Mouse (Mus musculus): ENCODE data around the gene Zfp1. TPM values are rescaled to one million over a fixed set of nuclear protein-coding genes. Genes with fewer than 3 reads are reported as not detected.

The Zfp1 gene
- polyA plus RNA-seq, 1 experiment from 2014 or later: 23.3 TPM

DNA sequence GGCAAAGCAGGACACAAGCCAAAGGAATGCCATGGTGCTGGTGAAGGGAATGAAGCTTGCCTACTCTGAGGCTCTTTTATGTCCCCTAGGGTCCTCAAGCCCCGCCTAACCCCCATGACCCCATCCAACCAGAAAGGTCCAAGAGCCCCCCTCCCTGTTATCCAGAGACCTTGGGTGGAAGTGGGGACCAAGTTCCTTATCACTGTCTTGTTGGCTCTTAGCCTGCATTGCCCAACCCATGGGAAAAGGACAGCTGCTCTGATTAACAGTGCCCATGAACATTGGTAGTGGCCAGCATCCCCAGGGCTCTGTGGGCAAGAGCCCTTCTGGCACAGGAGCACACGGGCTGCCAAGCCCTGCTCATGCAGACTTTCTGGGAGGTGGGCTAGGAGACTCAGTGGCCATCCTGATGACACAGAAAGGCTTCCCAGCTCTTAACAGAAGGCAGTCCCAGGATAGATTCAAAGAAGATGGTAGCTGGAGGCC is 47.8 kb downstream of the Zfp1 start, which contains the start of gene Ctrb1:
TSS of gene Ctrb1 (minus strand) at position 51 of the 486 bp plus-strand sequence.
- 92% methylated on average over 2 of the region's 2 CpGs for WGBS
- DNase-seq (ENCODE audit: low spot score) (no peak), ATAC-seq (ENCODE audit: insufficient number of reproducible peaks, low FRiP score, low TSS enrichment, low read depth) (no peak)
- Histone ChIP-seq H3K4me1 (ENCODE audit: control insufficient read depth, insufficient read depth, low read length) (0 out of 2 replicates have a peak, but pooled peaks cover 2% of the 10 kb centered on the region), H3K36me3 (ENCODE audit: control insufficient read depth, insufficient read depth, low read length) (no peaks in the 10 kb centered on the region), H3K9me3 (ENCODE audit: control insufficient read depth, low read length) (no peaks in the 10 kb centered on the region), H3K27ac (replicated peaks; ENCODE audit: low read depth, low read length) (no peak within 1 kb of the TSS), H3K4me3 (ENCODE audit: low read depth, low read length) (no peak within 1 kb of the TSS), H3K4me2 (ENCODE audit: low read depth, severe bottlenecking) (no peak within 1 kb of the TSS), H3K27me3 (ENCODE audit: control insufficient read depth, insufficient read depth, low read length) (no peaks in the 10 kb centered on the region), H3K9ac (ENCODE audit: low read length) (no peak within 1 kb of the TSS)

DNA sequence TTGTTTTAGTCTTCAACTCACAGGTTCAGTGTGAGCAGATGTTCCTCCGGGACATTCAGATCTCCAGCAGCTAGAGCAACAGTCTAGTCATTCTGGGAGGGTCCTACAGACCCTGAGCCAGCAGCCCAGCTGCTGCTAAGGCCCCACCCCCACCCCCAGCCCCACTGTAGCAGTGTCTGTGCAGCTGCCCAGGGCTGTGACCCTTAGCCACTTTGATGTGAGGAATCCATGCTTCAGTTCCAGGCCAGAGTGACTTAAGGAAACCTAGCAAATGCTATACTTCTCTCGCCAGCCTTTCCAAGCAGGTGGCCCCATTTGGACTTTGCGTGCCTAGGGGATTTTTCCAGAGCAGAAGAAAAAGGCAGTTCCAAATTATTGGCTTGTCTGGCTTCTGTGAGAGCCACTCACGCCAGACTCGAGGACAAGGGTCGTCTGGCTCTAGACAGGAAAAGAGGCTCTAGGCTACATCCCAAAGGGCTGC is 50.1 kb downstream of the Zfp1 start:
- peak; percentile 59; the same call in 1 of the 2 replicates for ATAC-seq (ENCODE audit: insufficient number of reproducible peaks, low FRiP score, low TSS enrichment, low read depth)

DNA sequence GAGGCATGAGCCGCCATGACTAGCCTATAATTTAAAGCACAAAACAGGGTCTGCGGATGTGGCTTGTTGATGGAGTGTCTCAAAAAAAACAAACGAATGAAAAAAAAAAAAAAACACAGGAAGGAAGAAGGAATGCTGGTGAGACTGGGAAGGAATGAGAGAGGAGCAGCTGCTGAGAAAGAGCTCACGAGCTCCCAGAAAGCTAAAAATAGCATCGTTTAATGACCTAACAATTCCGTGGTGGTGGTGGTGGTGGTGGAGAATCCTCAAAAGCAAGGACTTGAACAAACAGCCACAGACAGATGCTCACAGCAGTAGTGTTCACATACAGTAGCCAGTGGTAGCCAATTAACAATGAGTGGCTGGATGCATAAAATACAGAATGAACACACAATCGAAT is 52.2 kb downstream of the Zfp1 start:
- Histone ChIP-seq H3K4me3 (ENCODE audit: low read depth, low read length) (no peak overlapping the region), H3K36me3 (ENCODE audit: control insufficient read depth, insufficient read depth, low read length) (no peaks in the 10 kb centered on the region), H3K9me3 (ENCODE audit: control insufficient read depth, low read length) (no peaks in the 10 kb centered on the region), H3K4me1 (ENCODE audit: control insufficient read depth, insufficient read depth, low read length) (0 out of 2 replicates have a peak, but pooled peaks cover 2% of the 10 kb centered on the region), H3K4me2 (ENCODE audit: low read depth, severe bottlenecking) (no peak overlapping the region), H3K27ac (replicated peaks; ENCODE audit: low read depth, low read length) (no peak overlapping the region), H3K9ac (ENCODE audit: low read length) (no peak overlapping the region), H3K27me3 (ENCODE audit: control insufficient read depth, insufficient read depth, low read length) (no peaks in the 10 kb centered on the region)
- no peak for DNase-seq (ENCODE audit: low spot score)
- no peak for ATAC-seq (ENCODE audit: insufficient number of reproducible peaks, low FRiP score, low TSS enrichment, low read depth)
- WGBS: 68% methylated on average over 7 of the region's 7 CpGs

More for the DNA sequence above, 50.1 kb downstream of the Zfp1 start:
- Histone ChIP-seq H3K9me3 (ENCODE audit: control insufficient read depth, low read length) (no peaks in the 10 kb centered on the region), H3K27ac (replicated peaks; ENCODE audit: low read depth, low read length) (no peak overlapping the region), H3K27me3 (ENCODE audit: control insufficient read depth, insufficient read depth, low read length) (no peaks in the 10 kb centered on the region), H3K4me1 (ENCODE audit: control insufficient read depth, insufficient read depth, low read length) (0 out of 2 replicates have a peak, but pooled peaks cover 2% of the 10 kb centered on the region), H3K4me3 (ENCODE audit: low read depth, low read length) (no peak overlapping the region), H3K9ac (ENCODE audit: low read length) (no peak overlapping the region), H3K4me2 (ENCODE audit: low read depth, severe bottlenecking) (no peak overlapping the region), H3K36me3 (ENCODE audit: control insufficient read depth, insufficient read depth, low read length) (no peaks in the 10 kb centered on the region)
- no peak for DNase-seq (ENCODE audit: low spot score)
- 52% methylated on average over 6 of the region's 6 CpGs for WGBS

DNA sequence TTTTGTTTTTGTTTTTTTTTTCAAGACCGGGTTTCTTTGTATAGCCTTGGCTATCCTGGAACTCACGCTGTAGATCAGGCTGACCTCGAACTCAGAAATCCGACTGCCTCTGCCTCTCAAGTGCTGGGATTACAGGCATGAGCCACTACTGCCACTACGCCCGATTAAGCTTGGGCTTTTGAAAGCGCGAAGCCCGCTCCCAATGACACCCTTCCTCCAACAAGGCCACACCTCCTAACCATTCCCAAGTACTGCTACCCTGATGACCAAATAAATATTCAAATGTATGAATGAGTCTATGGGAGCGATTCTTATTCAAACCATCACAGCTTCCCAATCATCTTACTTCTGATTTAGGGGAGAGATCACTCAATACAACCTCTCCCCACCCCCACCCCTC is 54.5 kb downstream of the Zfp1 start:
- Histone ChIP-seq H3K36me3 (ENCODE audit: control insufficient read depth, insufficient read depth, low read length) (no peaks in the 10 kb centered on the region), H3K27ac (replicated peaks; ENCODE audit: low read depth, low read length) (no peak overlapping the region), H3K9ac (ENCODE audit: low read length) (no peak overlapping the region), H3K4me3 (ENCODE audit: low read depth, low read length) (no peak overlapping the region), H3K9me3 (ENCODE audit: control insufficient read depth, low read length) (no peaks in the 10 kb centered on the region), H3K4me2 (ENCODE audit: low read depth, severe bottlenecking) (no peak overlapping the region), H3K27me3 (ENCODE audit: control insufficient read depth, insufficient read depth, low read length) (no peaks in the 10 kb centered on the region), H3K4me1 (ENCODE audit: control insufficient read depth, insufficient read depth, low read length) (0 out of 2 replicates have a peak, but pooled peaks cover 2% of the 10 kb centered on the region)
- WGBS: 79% methylated on average over 10 of the region's 10 CpGs
- ATAC-seq (ENCODE audit: insufficient number of reproducible peaks, low FRiP score, low TSS enrichment, low read depth) (no peak), DNase-seq (ENCODE audit: low spot score) (no peak)

DNA sequence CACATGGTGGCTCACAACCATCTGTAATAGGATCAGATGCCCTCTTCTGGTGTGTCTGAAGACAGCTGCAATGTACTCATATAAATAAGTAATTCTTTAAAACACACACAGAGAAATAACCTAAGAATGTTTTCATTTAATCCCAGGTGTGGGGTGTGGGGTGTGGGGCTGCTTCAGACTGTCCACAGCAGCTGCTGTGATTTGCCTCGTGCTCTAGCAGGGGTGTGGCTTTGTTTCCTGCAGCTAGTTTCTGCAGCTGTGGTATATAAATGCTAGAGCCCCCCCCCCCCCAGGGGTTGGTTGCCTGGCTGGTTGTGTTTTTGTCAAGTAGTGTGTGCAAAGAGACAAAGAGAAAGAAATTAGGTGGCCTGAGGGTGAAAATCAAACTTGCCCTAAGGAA is 55.8 kb downstream of the Zfp1 start:
- no peak overlapping the region for H3K27ac ChIP-seq (replicated peaks; ENCODE audit: low read depth, low read length)
- DNase-seq (ENCODE audit: low spot score): no peak
- H3K36me3 ChIP-seq (ENCODE audit: control insufficient read depth, insufficient read depth, low read length): no peaks in the 10 kb centered on the region
- ATAC-seq (ENCODE audit: insufficient number of reproducible peaks, low FRiP score, low TSS enrichment, low read depth): no peak
- H3K9me3 ChIP-seq (ENCODE audit: control insufficient read depth, low read length): no peaks in the 10 kb centered on the region
- no peak overlapping the region for H3K9ac ChIP-seq (ENCODE audit: low read length)
- H3K4me2 ChIP-seq (ENCODE audit: low read depth, severe bottlenecking): no peak overlapping the region
- 26% methylated on average over 1 of the region's 1 CpGs for WGBS
- H3K4me3 ChIP-seq (ENCODE audit: low read depth, low read length): no peak overlapping the region
- H3K4me1 ChIP-seq (ENCODE audit: control insufficient read depth, insufficient read depth, low read length): no peaks in the 10 kb centered on the region
- no peaks in the 10 kb centered on the region for H3K27me3 ChIP-seq (ENCODE audit: control insufficient read depth, insufficient read depth, low read length)

DNA sequence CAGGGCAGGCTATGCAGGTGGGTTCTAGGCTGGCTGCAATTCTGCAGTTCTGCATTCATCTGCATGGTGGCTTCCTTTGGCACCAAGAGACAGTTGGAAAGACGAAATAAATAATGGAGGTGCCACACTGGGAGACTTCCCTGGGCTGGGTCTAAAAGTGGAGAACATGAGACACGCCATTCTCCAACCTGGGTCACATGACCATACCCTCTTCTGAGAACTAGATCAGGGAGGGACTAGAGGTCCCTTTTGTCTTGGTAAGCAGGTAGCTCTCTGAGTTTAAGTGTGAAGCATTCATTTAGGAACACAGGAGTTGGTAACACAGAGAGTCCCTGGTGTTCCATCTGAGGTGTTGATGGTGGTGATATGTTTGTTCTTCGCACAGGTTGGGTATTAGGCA is 57.0 kb downstream of the Zfp1 start:
- Histone ChIP-seq H3K4me3 (ENCODE audit: low read depth, low read length) (no peak overlapping the region), H3K4me1 (ENCODE audit: control insufficient read depth, insufficient read depth, low read length) (no peaks in the 10 kb centered on the region), H3K27me3 (ENCODE audit: control insufficient read depth, insufficient read depth, low read length) (no peaks in the 10 kb centered on the region), H3K27ac (replicated peaks; ENCODE audit: low read depth, low read length) (no peak overlapping the region), H3K36me3 (ENCODE audit: control insufficient read depth, insufficient read depth, low read length) (no peaks in the 10 kb centered on the region), H3K9me3 (ENCODE audit: control insufficient read depth, low read length) (no peaks in the 10 kb centered on the region), H3K4me2 (ENCODE audit: low read depth, severe bottlenecking) (no peak overlapping the region), H3K9ac (ENCODE audit: low read length) (no peak overlapping the region)
- DNase-seq (ENCODE audit: low spot score): no peak
- WGBS: 80% methylated on average over 3 of the region's 3 CpGs
- no peak for ATAC-seq (ENCODE audit: insufficient number of reproducible peaks, low FRiP score, low TSS enrichment, low read depth)

DNA sequence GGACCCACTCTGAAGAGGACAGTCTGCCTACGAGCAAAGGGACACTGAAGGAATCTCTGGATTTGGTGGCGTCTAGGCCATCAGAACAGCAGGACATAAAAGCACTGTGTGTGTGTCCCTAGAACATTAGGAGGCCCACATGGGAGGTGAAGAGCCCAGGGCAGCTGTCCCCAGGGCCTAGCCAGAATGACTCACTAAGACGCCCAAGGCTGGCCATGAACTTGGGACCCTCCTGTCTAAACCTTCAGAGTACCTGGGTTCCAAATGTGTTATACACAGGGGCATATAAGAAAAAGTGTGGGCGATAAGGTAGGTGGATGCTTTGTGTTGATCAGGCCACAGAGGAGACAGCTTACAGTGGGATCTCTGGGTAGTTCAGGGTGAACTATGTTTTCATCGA is 57.5 kb downstream of the Zfp1 start:
- H3K9ac ChIP-seq (ENCODE audit: low read length): no peak overlapping the region
- H3K36me3 ChIP-seq (ENCODE audit: control insufficient read depth, insufficient read depth, low read length): no peaks in the 10 kb centered on the region
- no peak overlapping the region for H3K4me2 ChIP-seq (ENCODE audit: low read depth, severe bottlenecking)
- no peak overlapping the region for H3K4me3 ChIP-seq (ENCODE audit: low read depth, low read length)
- ATAC-seq (ENCODE audit: insufficient number of reproducible peaks, low FRiP score, low TSS enrichment, low read depth): no peak
- H3K4me1 ChIP-seq (ENCODE audit: control insufficient read depth, insufficient read depth, low read length): no peaks in the 10 kb centered on the region
- H3K27me3 ChIP-seq (ENCODE audit: control insufficient read depth, insufficient read depth, low read length): no peaks in the 10 kb centered on the region
- 85% methylated on average over 5 of the region's 5 CpGs for WGBS
- no peak for DNase-seq (ENCODE audit: low spot score)
- H3K27ac ChIP-seq (replicated peaks; ENCODE audit: low read depth, low read length): no peak overlapping the region
- H3K9me3 ChIP-seq (ENCODE audit: control insufficient read depth, low read length): no peaks in the 10 kb centered on the region

DNA sequence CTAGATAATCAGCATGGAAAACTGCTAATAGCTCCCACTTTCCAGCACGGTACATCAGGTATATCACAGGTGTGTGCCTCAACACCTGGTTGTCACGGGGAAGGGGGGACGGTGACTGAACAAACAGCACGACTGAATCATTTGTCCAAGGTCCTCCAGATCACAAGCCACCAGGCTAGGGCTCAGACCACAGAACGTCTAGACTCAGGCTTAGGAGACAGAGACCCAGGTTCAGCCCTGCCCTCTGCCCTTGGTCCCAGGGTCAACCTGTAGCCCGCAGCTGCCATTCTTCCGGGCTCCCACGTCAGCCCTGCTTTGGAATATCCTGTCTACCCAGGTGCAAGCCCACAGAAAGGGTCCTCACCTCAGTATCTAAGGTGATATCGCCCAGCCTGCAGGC is 58.2 kb downstream of the Zfp1 start:
- Histone ChIP-seq H3K27me3 (ENCODE audit: control insufficient read depth, insufficient read depth, low read length) (no peaks in the 10 kb centered on the region), H3K9ac (ENCODE audit: low read length) (no peak overlapping the region), H3K27ac (replicated peaks; ENCODE audit: low read depth, low read length) (no peak overlapping the region), H3K9me3 (ENCODE audit: control insufficient read depth, low read length) (no peaks in the 10 kb centered on the region), H3K4me2 (ENCODE audit: low read depth, severe bottlenecking) (no peak overlapping the region), H3K36me3 (ENCODE audit: control insufficient read depth, insufficient read depth, low read length) (no peaks in the 10 kb centered on the region), H3K4me3 (ENCODE audit: low read depth, low read length) (no peak overlapping the region), H3K4me1 (ENCODE audit: control insufficient read depth, insufficient read depth, low read length) (no peaks in the 10 kb centered on the region)
- ATAC-seq (ENCODE audit: insufficient number of reproducible peaks, low FRiP score, low TSS enrichment, low read depth) (no peak), DNase-seq (ENCODE audit: low spot score) (no peak)
- WGBS: 87% methylated on average over 9 of the region's 9 CpGs

DNA sequence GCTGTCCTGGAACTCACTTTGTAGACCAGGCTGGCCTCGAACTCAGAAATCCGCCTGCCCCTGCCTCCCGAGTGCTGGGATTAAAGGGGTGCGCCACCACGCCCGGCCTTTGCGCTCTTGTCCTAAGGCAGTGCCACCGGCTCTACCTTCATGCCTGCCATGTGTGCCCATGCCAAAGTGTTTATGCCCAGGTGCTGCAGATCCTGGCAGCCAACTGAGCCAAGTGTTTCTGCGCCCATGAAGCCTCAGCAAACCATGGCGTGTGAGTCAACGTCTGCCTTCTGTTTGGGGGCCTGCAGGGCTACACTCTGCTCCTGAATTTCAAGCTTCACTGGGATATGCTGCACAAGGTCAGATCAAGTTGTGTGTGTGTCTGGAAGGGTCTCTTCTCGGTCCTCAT is 61.4 kb downstream of the Zfp1 start:
- Histone ChIP-seq H3K27me3 (ENCODE audit: control insufficient read depth, insufficient read depth, low read length) (no peaks in the 10 kb centered on the region), H3K4me1 (ENCODE audit: control insufficient read depth, insufficient read depth, low read length) (0 out of 2 replicates have a peak, but pooled peaks cover 5% of the 10 kb centered on the region), H3K27ac (replicated peaks; ENCODE audit: low read depth, low read length) (no peak overlapping the region), H3K9me3 (ENCODE audit: control insufficient read depth, low read length) (no peaks in the 10 kb centered on the region), H3K4me2 (ENCODE audit: low read depth, severe bottlenecking) (no peak overlapping the region), H3K9ac (ENCODE audit: low read length) (no peak overlapping the region), H3K36me3 (ENCODE audit: control insufficient read depth, insufficient read depth, low read length) (no peaks in the 10 kb centered on the region), H3K4me3 (ENCODE audit: low read depth, low read length) (no peak overlapping the region)
- WGBS: 90% methylated on average over 12 of the region's 12 CpGs
- DNase-seq (ENCODE audit: low spot score) (no peak), ATAC-seq (ENCODE audit: insufficient number of reproducible peaks, low FRiP score, low TSS enrichment, low read depth) (no peak)
